Mouse (Mus musculus): ENCODE results near the gene Immp2l.

The Immp2l gene

DNA sequence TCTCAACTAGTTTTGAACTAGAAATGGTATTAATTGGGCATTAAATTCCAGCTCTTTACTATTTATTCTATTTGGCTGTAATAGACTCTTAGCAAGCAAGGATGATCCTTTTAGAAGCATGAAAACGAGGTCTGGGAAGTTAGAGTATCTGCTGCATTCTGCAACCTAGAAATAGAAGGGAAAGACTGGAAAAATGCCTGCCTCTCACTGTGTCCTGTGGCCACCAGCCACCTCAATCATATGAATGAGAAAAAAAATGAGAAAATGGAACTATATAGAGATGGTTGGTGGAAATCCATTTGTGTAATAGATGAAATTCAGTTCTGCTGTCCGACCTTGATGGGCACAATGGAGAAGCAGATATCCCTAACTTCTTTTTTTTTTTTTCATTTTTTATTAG, 810.8 kb downstream of the Immp2l start:
- in situ Hi-C loops (cut with MboI, MseI), result no loop called here

DNA sequence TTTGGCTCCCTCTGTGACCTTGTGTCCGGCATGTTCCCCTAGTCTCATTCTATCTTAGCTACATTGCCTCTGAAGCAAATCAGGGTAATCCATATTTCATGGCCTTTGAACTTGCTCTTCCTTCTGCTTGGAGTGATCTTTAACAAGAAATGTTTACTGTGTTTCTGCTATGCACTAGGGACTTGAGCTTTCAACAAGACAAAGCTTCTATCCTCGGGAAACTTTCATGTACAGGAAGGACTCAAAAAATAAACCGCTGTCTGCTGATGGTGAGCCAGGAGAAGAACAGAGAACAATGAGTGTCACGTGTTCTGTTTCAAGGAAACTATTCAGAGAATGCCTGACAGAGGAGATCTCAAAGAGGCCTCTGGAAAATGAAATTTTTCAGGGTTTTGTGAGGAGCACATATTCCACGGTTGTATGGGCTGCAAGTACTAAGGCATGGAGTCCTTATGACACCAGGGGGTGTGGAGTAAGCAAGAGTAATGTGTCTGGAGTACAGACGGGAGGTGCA, 814.5 kb downstream of the Immp2l start:
- in situ Hi-C loops (cut with MboI, MseI), result no loop called here

DNA sequence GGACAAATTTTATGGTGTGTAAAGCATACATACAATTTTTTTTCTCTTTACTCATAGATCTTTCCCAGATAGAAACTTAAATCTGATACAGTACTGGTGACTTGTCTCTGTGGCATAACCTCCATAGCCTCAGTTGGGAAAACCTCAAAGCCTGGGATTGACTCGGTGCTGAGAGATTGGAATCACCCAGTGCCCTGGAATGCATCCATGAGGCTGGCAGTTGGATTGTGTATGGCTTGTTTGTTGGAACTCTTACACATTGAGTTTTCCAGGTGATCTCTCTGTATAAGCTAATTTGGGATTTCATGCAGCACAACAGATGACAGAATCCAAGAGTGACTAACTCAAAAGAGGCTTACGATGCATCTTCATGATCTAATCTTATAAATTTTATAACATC, 815.4 kb downstream of the Immp2l start:
- in situ Hi-C loops (cut with MboI, MseI), result no loop called here

DNA sequence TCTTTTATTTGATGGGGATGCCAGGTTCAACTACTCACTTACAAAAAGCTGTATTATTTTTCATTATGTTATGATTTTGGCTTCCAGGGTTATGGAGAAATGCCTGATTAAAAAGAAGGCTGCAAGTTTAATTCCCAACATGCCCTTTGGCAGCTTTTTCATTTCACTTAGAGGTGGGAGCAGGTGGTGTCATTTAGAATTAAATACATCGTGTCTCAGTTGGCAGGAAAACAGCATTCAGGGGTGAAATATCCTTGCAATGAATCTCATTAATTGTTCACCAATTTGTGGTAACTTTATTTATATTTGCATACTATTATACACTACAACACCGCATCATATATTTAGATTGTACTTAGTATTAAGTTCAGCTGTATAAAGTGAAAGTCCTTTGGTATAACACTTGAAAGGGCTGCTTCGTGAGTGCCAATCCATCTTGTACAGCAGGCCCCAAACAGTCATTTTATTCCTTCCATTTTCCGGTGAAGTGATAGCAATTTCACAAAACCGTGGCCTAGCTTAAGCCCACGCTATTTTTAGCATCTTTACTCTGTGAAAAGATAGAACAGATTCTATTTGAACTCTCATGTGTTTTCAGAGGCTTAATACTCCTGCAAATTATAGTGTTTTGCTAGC, 818.9 kb downstream of the Immp2l start:
- in situ Hi-C loops (cut with MboI, MseI), result no loop called here

DNA sequence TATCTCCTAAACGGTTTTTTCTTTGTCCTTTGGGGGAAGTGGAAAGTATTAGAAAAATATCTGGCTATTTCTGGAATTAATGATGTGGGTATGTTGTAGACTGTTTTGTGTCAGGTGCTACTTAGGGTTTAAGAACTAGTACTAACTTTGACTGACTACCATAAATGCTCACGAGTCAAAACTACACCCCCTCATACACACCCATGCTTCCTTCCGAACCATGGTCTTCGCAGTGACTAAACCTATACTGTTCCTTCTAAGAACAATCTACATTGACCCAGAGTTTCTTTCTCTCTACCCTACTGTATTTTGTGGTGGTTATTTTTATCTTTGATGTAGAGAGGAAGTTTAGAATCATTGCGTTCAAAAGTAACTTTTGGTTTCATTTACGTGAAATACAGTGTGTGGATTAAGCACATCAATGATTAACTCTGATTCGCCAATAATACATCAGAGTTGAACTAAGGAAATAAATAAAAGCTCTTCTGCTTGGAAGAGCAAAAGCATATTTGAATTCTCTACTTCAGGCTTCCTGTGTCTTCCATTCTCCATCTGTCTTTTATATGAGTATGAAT, 828.1 kb downstream of the Immp2l start:
- in situ Hi-C loops (cut with MboI, MseI), result loop anchor here (25.0 kb wide), 1 partner anchor 1015 kb away; no protein-coding TSS in a partner anchor

DNA sequence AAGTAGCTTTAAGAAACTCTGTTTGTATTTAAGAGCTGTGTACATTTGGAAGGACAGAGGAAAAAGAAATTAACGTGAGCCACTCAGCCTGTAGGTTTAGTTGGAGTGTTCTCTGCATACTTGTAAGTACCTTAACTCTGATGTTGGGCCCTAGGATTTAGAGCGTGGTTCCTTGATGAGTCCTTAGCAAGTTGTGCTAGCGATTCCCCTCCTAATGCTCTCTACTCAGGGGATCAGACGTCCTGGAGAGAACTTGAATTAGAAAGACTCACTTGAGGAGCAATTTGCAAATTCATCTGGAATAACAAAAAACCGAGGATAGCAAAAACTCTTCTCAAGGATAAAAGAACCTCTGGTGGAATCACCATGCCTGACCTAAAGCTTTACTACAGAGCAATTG, 835.8 kb downstream of the Immp2l start:
- in situ Hi-C loops (cut with MboI, MseI), result loop anchor here (25.0 kb wide), 1 partner anchor 1022 kb away; no protein-coding TSS in a partner anchor

DNA sequence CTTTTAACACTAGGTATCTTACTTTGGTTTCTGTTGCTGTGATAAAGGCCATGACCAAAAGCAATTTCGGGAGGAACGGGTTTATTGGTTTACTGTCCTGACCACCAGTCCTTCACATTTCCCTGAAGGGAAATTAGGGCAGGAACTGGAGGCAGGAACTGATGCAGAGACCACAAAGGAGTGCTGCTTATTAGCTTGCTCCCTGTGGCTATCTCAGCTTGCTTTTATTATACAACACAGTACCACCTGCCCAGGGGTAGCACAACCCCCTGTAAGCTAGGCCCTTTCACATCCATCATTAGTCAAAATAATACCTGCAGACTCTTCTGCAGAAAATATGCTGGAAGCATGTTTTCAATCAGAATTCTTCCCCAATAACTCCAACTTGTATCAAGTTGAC, 844.4 kb downstream of the Immp2l start:
- in situ Hi-C loops (cut with MboI, MseI), result loop anchor here (25.0 kb wide), 1 partner anchor 1031 kb away; no protein-coding TSS in a partner anchor

DNA sequence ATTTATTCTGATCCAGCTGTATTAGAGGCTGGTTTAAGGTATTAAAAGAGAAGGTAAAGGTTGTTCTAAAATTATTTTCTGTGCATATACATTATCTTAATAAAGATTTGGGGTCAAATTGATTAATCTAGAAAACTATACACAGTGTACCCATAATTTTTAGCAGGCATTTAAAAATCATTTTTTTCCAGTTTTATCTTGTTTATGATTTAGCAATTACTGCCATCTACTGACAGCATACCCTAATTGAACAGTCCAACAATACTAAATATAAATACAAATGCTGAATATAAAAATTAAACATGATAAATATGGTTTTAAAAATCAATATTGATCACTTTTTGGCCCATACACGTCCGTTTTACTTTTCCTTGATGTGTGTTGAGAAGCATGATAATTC, 850.1 kb downstream of the Immp2l start:
- in situ Hi-C loops (cut with MboI, MseI), result loop anchor here (25.0 kb wide), 1 partner anchor 1037 kb away; no protein-coding TSS in a partner anchor

DNA sequence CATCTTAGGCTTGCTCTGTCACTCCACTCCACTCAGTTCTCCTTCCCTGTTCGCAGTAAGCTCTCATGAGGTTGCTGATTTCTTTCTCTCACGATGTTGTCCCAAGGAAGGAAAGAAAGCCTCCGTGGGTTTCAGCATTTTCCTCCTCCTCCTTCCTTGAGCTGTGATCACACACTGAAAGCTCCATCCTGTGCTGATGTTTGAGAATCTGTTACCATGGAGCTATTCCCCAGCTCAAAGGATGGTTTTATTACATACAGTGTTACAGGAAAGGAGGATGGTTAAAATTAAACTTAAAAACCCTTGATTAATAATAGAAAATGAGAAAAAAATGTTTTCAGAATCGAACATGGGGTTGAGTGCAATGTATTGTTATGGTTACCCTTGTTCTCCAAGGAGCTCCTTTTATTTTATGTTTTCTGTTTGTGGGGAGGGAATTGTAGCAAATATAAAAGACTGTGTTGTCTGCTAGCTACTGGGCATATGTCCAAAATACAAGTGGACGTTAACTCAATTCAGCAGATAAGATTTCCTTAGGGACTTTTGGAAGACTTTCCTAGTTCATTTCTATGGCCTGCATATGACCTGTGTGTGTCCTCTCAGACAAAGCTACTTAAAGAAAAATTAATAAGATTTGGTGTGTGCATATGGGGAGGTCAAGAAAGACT, 853.5 kb downstream of the Immp2l start:
- in situ Hi-C loops (cut with MboI, MseI), result no loop called here

DNA sequence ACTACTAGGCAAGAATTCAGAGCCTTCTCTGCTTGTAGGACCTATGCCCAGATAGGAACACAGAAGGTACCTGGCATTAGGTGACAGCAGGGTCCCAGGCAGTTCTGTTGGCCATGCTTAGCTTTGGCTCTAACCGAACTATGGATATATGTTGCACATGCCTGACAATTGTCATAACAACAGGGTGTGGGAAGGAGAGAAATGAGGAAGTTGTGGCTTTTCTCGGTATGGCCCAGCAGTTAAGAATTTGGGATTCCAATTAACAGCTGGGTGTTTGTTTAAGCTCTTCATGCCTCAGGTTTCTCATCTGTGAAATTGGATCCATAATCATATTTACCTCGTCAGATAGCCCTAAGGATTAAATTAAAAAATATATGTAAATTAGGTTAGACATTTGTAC, 854.6 kb downstream of the Immp2l start:
- in situ Hi-C loops (cut with MboI, MseI), result no loop called here

DNA sequence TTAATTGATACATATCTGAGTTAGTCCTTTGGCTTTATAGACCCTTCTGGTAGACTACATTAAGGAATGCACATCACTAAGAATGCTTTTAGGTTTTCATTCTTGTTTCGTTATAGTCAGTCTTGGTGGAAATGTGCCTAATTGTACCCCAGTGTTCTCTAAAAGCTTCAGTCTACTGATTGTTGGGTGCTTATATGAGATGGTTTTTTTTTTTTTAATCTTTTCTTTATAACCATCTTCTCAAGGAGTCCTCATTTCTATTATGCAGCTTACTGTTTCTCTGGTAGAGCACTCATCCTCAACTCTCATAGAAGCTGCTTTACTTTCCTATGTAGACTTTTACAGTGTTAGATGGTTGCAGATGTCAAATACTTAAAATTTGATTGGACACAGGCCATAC, 855.1 kb downstream of the Immp2l start:
- in situ Hi-C loops (cut with MboI, MseI), result no loop called here

DNA sequence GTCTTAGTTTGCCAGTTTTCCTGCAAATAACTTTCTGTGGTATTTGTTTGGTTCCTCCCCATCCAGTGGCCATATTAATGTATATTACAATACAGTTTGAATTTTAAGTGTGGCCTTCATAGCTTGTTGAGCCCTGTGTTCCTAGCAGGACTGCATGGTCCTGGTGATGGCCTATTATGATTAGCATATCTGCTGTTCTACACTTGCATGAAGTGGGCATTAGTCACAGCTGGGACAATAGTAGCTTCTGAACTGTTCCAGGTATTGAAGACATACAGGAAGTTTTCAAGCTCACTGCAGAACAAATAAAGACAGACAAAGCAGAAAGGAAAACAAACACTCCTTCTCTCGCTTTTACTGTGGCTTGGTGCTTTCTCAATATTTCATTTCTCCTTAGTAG, 855.5 kb downstream of the Immp2l start:
- in situ Hi-C loops (cut with MboI, MseI), result no loop called here

DNA sequence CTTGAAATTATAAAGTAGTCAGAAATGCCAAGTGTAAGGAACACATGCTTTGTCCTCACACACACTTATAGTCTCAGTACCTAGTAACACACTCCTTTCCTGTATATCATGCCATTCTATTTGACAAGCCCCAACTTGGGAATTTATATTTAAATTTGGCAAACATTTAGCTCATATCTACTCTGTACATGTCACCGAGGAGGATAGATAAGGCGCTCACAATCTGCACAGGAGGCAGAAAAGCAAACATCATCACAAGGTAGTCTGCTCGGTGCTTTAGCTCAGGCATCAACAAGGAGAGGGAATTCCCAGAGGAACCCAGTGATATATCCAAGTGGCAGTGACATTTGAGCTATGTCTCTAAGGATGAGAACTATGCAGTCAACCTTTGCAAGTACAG, 856.9 kb downstream of the Immp2l start:
- in situ Hi-C loops (cut with MboI, MseI), result no loop called here

DNA sequence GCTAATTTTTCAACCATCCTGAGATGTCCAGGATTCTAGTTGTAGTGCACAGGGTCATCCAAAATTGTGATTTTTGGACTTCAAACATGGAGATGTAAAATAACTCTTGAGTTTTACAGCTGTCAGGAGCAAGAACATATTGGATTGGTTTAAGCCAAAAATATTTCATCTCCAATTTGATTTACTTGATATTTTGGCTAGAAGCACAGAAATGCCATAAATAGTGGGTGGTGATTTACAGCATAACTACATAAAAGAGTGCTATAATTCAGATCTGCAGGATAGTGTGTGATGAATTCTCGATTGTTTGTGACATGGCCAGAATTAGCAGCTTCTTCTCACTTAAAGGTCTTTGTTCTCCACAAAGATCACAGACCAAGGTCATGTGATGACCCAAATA, 884.1 kb downstream of the Immp2l start:
- in situ Hi-C loops (cut with MboI, MseI), result no loop called here

DNA sequence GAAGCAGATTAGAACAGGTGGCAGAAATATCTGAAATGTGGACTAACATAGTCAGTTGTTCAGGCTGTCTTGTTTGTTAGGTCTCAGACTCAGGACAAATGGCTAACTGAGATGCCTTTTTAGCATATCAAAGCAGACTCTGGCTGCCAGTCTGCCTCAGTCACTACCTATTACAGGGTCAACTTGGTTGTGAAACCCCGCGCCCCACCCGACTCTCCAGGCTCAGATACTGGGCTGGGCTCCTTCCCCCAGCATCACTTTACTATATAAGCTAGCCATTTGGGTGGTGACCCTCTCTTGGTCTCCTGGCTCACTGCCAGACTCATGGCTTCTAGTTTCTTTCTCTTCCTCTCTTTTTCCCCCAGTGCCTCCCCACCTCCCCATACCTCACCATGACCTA, 887.7 kb downstream of the Immp2l start:
- in situ Hi-C loops (cut with MboI, MseI), result no loop called here

DNA sequence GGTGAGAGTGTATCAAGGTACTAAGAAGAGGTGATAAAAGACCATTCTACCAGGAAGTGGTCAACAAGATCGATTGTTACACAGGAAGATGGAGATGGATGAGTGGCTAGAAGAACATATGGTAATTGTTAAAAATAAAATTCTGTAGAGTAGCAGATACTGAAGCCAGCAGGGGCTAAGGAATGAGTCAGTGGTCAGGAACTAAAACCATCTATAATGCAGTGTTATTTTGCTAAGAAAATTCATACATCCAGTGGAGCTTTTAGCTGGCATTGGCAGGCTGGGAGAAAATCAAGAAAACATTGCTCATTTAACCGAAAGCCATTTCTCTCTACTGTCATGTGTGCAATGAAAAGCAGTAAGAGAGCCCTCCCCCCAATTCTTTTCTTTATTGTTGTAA, 913.9 kb downstream of the Immp2l start:
- in situ Hi-C loops (cut with MboI, MseI), result no loop called here

DNA sequence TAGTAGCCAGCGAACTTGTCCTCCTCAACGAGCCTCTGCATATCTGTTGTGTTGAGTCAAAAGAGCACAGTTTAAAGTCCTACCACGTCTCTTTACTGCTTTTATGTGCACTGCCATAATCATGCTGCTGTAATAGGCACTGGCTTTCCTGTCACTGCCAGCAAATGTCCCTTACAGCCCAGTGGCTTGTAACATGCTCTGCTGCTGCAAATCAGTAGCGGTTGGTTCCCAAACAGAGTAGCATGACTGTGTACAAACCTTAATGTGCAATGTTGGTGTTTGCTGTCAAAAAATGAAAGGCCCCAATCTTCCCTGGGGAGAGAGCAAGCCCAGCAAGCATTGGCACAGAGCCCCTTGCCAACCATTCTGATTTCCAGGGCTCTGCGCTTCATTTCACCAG, 918.0 kb downstream of the Immp2l start:
- in situ Hi-C loops (cut with MboI, MseI), result no loop called here

DNA sequence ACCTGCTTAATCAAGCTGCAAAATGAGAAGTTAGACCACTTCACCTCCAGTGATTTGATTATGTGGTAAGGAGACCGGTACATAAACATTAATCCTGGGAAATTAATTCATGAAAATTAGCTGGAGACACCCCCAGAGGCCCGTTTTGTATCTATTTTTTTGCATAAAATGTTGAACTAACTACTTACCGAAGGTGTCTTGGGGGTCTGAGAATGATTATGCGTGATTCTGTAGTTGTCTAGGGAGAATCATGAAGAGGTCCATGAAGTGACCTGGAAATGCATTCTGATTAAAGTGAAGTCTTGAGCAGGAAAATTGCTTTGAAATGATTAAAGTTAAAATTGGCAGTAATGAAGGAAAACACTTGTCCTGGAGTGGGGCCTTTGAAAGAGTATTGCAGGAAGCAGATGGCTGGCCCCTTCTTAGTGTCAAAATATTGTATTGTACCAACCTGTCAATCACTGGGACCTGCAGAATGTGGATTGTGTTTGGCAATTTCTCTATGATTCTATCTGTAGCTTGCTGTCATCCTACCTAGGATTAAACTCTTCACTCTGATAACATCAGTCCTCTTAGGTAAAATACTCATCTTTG, 920.3 kb downstream of the Immp2l start:
- in situ Hi-C loops (cut with MboI, MseI), result no loop called here

DNA sequence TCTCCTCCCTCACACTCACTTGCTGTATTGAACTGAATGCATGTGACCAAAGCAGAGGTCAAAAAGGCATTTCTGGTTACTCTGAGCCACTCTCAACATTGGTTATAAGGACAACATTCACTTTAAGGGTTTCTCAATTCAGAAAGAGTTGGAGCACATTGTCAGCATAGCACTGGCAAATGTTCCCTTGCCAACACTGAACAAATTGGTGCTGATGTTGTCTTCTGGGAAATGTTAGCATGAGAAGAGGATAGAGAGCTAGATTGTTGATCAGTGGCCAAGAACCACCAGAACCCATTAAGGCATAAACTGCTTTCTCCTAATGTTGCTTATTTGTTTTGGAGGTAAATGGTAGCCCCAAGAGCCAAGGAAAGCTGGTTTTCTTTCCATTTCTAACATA, 922.6 kb downstream of the Immp2l start:
- in situ Hi-C loops (cut with MboI, MseI), result no loop called here

DNA sequence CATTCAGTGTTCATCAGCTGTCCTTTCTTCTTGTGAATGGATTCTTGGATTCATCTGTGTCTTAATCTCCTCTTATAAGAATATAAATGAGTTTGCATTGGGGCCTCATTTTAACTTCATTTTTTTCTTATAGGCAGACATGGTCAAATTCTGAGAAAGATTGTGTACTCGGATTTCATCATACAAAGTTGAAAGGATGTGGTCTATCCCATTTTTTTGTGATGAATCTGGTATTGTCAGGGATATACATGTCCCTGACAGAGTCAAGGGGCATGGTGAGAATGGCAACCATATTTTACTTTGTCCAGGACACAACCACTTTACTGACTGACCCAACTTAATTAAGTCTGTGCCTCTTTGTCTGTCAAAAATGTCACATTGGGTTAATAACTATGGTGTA, 925.5 kb downstream of the Immp2l start:
- in situ Hi-C loops (cut with MboI, MseI), result no loop called here

DNA sequence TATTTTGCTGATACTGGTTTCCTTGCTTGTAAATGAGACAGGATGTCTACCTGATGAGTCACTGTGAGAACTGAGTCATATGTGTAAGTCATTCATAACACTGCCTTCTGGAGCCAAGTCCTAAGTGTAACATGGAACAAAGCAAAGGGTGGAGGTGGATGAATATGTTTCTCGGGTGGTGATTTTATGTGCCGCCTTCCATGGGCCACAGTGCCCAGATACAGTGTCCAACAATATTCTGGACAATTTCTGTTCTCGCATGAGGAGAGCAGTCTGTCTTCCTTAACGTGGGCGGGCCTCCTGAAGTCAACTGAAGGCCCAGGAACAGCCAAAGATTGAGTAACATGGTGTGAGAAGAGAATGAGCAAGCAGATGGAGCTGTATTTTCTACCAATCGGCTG, 926.0 kb downstream of the Immp2l start:
- in situ Hi-C loops (cut with MboI, MseI), result no loop called here

DNA sequence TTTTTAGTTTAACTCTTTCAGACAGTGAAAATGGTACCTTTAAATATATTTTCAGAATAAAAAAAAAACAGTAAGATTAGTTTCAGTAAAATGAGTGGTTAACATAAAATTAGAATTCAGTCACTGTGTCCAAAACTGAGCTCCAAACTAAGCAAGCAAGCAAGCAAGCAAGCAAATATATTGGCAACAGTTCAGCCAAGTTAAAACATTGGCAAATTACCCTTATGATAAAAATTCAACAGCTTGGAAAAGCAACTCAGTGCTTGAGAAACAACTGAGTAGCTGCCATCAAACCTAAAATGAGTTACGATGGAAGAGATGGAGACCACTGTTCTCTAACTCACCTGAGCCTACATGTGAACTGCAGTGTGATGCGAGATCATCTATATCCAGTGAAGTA, 926.8 kb downstream of the Immp2l start:
- in situ Hi-C loops (cut with MboI, MseI), result no loop called here

DNA sequence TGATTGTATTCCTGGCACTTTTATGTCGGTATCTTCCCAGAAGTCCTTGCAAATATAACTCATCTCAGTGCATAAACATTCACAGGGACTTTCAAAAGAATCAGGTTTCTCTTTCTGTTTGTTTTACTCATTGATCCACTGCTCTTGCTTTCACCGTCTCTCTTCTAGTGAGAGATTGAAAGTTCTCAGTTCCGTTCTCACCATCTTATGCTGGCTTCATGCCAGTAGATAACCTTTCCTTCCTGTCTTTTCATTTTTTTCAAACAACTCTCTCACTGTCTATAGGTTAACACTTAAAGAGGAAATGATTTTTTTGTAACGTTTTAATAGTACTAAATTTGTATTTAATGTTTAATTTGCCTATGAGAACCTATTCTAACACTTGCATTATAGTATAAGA, 937.1 kb downstream of the Immp2l start:
- in situ Hi-C loops (cut with MboI, MseI), result no loop called here

Data from regulatory T cell (primary cell).